Mouse (Mus musculus) forebrain, embryonic 11.5 days (tissue): ENCODE data around the gene Hist2h2be. TPM values are rescaled to one million over a fixed set of nuclear protein-coding genes. Genes with fewer than 3 reads are reported as not detected.

ENCODE experiments used
- ATAC-seq: fragments of 200-750 bp; cut with Nextera tagmentation; replicated peaks from 2 replicates; pipeline ENCODE4 v1.8.0; 2017; ENCODE audit warnings: moderate TSS enrichment; ENCODE audit not compliant: low FRiP score
- DNase-seq: peaks from one replicate; pipeline ENCODE4 v3.0.0-alpha.2; 2017; ENCODE audit warnings: low spot score
- H3K27ac ChIP-seq: fragments of 300-500 bp; sonication (generic); 2 replicates; pipeline ENCODE4 v1.5.1; 2014; ENCODE audit warnings: low read depth, low read length
- H3K27me3 ChIP-seq: fragments of 300-500 bp; sonication (generic); 2 replicates; pipeline ENCODE4 v1.6.1; 2014; ENCODE audit warnings: mild to moderate bottlenecking, low read length, mixed read lengths; ENCODE audit not compliant: control insufficient read depth, insufficient read depth
- H3K36me3 ChIP-seq: fragments of 300-500 bp; sonication (generic); 2 replicates; pipeline ENCODE4 v1.6.1; 2014; ENCODE audit warnings: mild to moderate bottlenecking, low read length, moderate library complexity, mixed read lengths; ENCODE audit not compliant: control insufficient read depth, insufficient read depth
- H3K4me1 ChIP-seq: fragments of 300-500 bp; sonication (generic); replicated peaks from 2 replicates; pipeline ENCODE4 v1.6.1; 2014; ENCODE audit warnings: low read length, mixed read lengths; ENCODE audit not compliant: control insufficient read depth, insufficient read depth
- H3K4me2 ChIP-seq: fragments of 300-500 bp; sonication (generic); 2 replicates; pipeline ENCODE4 v1.6.1; 2014; ENCODE audit warnings: low read depth, mild to moderate bottlenecking, low read length, moderate library complexity, mixed read lengths; ENCODE audit not compliant: severe bottlenecking
- H3K4me3 ChIP-seq: fragments of 300-500 bp; sonication (generic); 2 replicates; pipeline ENCODE4 v1.5.1; 2014; ENCODE audit warnings: low read depth, low read length
- H3K9ac ChIP-seq: fragments of 300-500 bp; sonication (generic); 2 replicates; pipeline ENCODE4 v1.6.1; 2014; ENCODE audit warnings: low read length
- H3K9me3 ChIP-seq: fragments of 300-500 bp; sonication (generic); 2 replicates; pipeline ENCODE4 v1.6.1; 2016; ENCODE audit warnings: low read length, mixed read lengths; ENCODE audit not compliant: control insufficient read depth
- WGBS: fragments of 180-500 bp; shearing (Covaris S2); extraction: QIAGEN DNeasy Blood & Tissue Kit; methylation state at CpG from one replicate; pipeline ENCODE4 v1.1.7; 2014; 5-methylcytosine and 5-hydroxymethylcytosine counted together
- polyA plus RNA-seq: library from polyadenylated mRNA; unstranded; fragments of >200 nt; fragmentation: Nextera tagmentation; extraction: Ambion mirVana; gene quantifications from 2 replicates; pipeline ENCODE4 v1.2.1, GENCODE M21; 2014

Gene Hist2h2be
- polyA plus RNA-seq, 1 experiment from 2014 or later = 15.8 TPM

DNA sequence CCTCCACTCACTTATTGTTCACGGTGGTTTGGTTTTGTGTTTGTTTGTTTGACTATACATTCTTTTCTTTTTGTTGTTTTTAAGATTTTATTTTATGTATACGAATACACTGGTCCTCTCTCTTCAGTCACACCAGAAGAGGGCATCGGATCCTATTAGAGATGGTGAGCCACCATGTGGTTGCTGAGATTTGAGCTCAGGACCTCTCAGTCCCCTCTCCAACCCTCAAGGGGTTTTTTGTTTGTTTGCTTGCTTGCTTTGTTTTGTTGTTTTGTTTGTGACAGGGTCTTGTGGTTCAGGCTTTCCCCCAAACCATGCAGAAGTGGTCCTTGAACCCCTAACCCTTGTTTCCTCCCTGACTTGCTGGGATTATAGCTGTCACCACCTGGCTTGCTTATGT lies 40.7 kb downstream of the Hist2h2be start:
- WGBS = 53% methylated on average over 3 of the region's 3 CpGs
- Histone ChIP-seq H3K27ac (peak overlapping the region; percentile 95), H3K4me3 (peak overlapping the region; percentile 58), H3K27me3 (no peaks in the 10 kb centered on the region), H3K4me1 (peaks cover 7% of the 10 kb centered on the region; the same call in 1 of the 2 replicates), H3K9me3 (no peaks in the 10 kb centered on the region), H3K4me2 (peak overlapping the region; percentile 76), H3K9ac (peak overlapping the region; percentile 73), H3K36me3 (no peaks in the 10 kb centered on the region)
- no peak for ATAC-seq
- no peak for DNase-seq

GRCm38 (mm10) chr3:96262216-96262875 lies 41.4 kb downstream of the Hist2h2be start:
- Histone ChIP-seq H3K27me3 (no peaks in the 10 kb centered on the region), H3K27ac (peak overlapping the region; percentile 95), H3K9me3 (no peaks in the 10 kb centered on the region), H3K9ac (peak overlapping the region; percentile 73), H3K36me3 (no peaks in the 10 kb centered on the region), H3K4me1 (peaks cover 7% of the 10 kb centered on the region; the same call in 1 of the 2 replicates), H3K4me3 (peak overlapping the region; percentile 58), H3K4me2 (peak overlapping the region; percentile 76)
- ATAC-seq = peak; percentile 85
- peak; percentile 86 for DNase-seq
- WGBS = 1% methylated on average over 19 of the region's 19 CpGs

DNA sequence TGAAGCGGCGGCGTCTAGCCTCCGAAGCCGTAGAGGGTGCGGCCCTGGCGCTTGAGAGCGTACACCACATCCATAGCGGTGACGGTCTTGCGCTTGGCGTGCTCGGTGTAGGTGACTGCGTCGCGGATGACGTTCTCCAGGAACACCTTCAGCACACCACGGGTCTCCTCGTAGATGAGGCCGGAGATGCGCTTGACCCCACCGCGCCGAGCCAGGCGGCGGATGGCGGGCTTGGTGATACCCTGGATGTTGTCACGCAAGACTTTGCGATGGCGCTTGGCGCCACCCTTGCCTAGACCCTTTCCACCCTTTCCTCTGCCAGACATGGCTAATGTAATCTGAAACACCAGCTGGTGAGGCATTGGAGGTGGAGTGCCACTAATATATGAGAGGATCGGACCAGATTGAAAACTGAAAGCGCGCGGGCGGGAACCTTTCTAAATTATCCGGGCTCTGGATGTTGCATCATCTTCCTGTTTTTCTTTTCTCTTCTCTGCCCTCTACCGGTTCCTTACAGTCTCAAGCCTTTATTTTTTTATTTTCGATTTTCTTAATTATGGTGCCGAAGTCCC lies 42.1 kb downstream of the Hist2h2be start, which contains the start of gene Hist2h4:
Gene Hist2h4 (minus strand): TSS at position 333 of the 572 bp plus-strand sequence.
- ATAC-seq (peak; percentile 91), DNase-seq (peak; percentile 96)
- WGBS = under 1% methylated on average over 40 of the region's 40 CpGs
- Histone ChIP-seq H3K4me2 (peak within 1 kb of the TSS; percentile 76), H3K36me3 (no peaks in the 10 kb centered on the region), H3K4me1 (peaks cover 9% of the 10 kb centered on the region; the same call in 1 of the 2 replicates), H3K9me3 (no peaks in the 10 kb centered on the region), H3K9ac (peak within 1 kb of the TSS; percentile 73), H3K27me3 (no peaks in the 10 kb centered on the region), H3K4me3 (peak within 1 kb of the TSS; percentile 58), H3K27ac (peak within 1 kb of the TSS; percentile 95)

DNA sequence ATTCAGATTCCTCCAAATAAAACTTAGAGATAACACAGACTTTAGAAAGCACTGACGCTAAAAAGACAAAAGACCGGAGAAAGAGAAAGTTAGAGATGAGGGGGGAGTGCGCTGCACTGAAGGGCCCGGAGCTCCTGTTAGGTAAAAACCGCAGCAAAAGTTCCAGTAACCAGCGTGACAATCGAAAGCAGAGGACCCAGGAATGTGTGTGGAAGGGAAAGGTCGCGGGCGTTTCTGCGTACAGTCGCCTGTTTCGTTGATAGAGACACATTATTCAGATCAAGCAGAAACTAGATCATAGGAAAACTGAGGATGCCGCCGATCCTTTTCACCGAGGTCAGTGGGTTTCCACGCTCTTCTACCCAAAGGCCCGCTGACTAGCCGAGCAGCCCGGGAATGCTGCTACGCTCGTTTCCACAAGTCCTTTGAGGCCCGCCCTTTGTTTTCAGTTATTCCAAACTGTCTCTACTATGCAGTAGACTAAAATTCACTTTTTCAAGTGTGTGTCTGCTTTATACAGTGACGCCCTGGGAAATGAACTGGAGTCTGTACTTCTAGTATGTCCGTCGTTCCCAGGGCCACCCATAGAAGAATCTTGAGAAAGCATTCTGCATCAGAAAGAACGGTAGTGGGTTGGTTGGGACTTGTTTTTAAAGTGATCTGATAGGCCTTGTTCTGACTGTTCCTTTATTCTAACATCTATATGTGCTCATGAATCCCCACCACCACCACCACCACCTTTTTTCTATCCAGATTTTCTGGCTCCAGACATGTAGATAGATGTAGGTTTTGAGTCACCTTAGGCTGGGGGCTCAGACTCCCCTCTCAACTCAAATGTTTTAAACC lies 42.9 kb downstream of the Hist2h2be start:
- peak; percentile 10 for ATAC-seq
- Histone ChIP-seq H3K4me3 (peak overlapping the region; percentile 58), H3K4me1 (peaks cover 12% of the 10 kb centered on the region; the same call in 1 of the 2 replicates), H3K36me3 (no peaks in the 10 kb centered on the region), H3K27ac (peak overlapping the region; percentile 95), H3K9me3 (no peaks in the 10 kb centered on the region), H3K27me3 (no peaks in the 10 kb centered on the region), H3K4me2 (peak overlapping the region; percentile 76), H3K9ac (peak overlapping the region; percentile 73)
- WGBS = 7% methylated on average over 27 of the region's 27 CpGs
- DNase-seq = peak; percentile 67

DNA sequence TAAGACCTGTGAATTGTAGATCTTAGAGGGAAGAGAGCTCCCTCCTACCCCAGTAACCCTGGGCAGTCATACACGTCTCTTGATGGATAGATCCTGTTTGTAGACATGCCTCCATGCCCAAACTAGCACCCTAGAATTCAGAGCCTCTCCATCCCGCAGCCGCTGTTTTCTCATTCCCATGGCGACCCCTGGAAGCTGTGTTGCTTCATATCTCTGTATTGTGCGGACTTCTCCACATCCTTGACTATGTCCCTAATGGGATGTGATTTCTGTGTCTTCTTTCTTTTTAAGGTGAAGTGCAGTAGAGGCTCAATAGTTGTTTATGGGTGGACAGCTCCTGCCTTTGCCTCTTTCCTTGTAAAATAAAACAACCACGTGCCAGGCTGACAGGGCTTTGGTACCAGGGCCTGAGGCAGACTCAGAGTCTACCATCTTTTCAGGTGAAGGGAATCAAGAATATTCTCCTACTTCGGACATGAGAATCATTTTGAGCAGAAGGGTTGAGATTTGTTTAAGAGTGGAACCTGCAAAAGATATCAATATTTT lies 43.6 kb downstream of the Hist2h2be start:
- no peak for ATAC-seq

GRCm38 (mm10) chr3:96266132-96266710 lies 45.3 kb downstream of the Hist2h2be start:
- Histone ChIP-seq H3K36me3 (no peaks in the 10 kb centered on the region), H3K4me2 (no peak overlapping the region), H3K27me3 (no peaks in the 10 kb centered on the region), H3K4me3 (no peak overlapping the region), H3K9me3 (no peaks in the 10 kb centered on the region), H3K9ac (peak overlapping the region; percentile 4; the same call in 1 of the 2 replicates), H3K4me1 (peaks cover 12% of the 10 kb centered on the region; the same call in 1 of the 2 replicates), H3K27ac (0 out of 2 replicates have a peak overlapping the region, but pooled peaks have one; percentile 7)
- 91% methylated on average over 8 of the region's 8 CpGs for WGBS
- ATAC-seq (no peak), DNase-seq (no peak)

More for the DNA sequence above, 43.6 kb downstream of the Hist2h2be start:
- Histone ChIP-seq H3K9me3 (no peaks in the 10 kb centered on the region), H3K36me3 (no peaks in the 10 kb centered on the region), H3K4me3 (peak overlapping the region; percentile 58), H3K27me3 (no peaks in the 10 kb centered on the region), H3K4me2 (peak overlapping the region; percentile 76), H3K9ac (peak overlapping the region; percentile 73), H3K4me1 (peaks cover 12% of the 10 kb centered on the region; the same call in 1 of the 2 replicates), H3K27ac (peak overlapping the region; percentile 95)
- no peak for DNase-seq
- 78% methylated on average over 7 of the region's 7 CpGs for WGBS

- Histone ChIP-seq H3K36me3 (no peaks in the 10 kb centered on the region), H3K4me3 (no peak overlapping the region), H3K4me1 (peaks cover 12% of the 10 kb centered on the region; the same call in 1 of the 2 replicates), H3K27ac (peak overlapping the region; percentile 91), H3K4me2 (no peak overlapping the region), H3K27me3 (no peaks in the 10 kb centered on the region), H3K9me3 (no peaks in the 10 kb centered on the region), H3K9ac (peak overlapping the region; percentile 46)
- DNase-seq (no peak), ATAC-seq (no peak)
- WGBS = 78% methylated on average over 4 of the region's 4 CpGs
Observed at GRCm38 (mm10) chr3:96267541-96267940, 46.6 kb downstream of the Hist2h2be start.
